Mouse (Mus musculus): Measurements from ENCODE around the gene Eno1.

- TF ChIP-seq GATA1 (IDR thresholded peaks at IDR 0.05; ENCODE audit: low read length) (no peak), TAL1 (IDR thresholded peaks at IDR 0.05; ENCODE audit: low read length) (no peak)
Measured at GRCm38 (mm10) chr4:150259577-150259976, 23.1 kb downstream of the Eno1 start.
